Mouse (Mus musculus) limb, embryonic 10.5 days (tissue): ENCODE data around the gene Il4i1. TPM values are rescaled to one million over a fixed set of nuclear protein-coding genes. Genes with fewer than 3 reads are reported as not detected.
"Not testable (repeated sequence)": the region's sequence is repeated elsewhere in the genome, so short reads cannot be mapped to it uniquely, and the experiment has no call there.

ENCODE experiments used
- DNase-seq: peaks from one replicate; pipeline ENCODE4 v3.0.0-alpha.2; 2017; ENCODE audit warnings: low spot score
- H3K27ac ChIP-seq: fragments of 300-500 bp; sonication (generic); 2 replicates; pipeline ENCODE4 v1.5.1; 2016; ENCODE audit warnings: mild to moderate bottlenecking
- H3K27me3 ChIP-seq: fragments of 300-500 bp; sonication (generic); 2 replicates; pipeline ENCODE4 v1.6.1; 2016; ENCODE audit warnings: low read depth, mild to moderate bottlenecking; ENCODE audit not compliant: poor library complexity, severe bottlenecking
- H3K36me3 ChIP-seq: fragments of 300-500 bp; sonication (generic); 2 replicates; pipeline ENCODE4 v1.6.1; 2016; ENCODE audit warnings: mild to moderate bottlenecking, moderate library complexity
- H3K4me1 ChIP-seq: fragments of 300-500 bp; sonication (generic); 2 replicates; pipeline ENCODE4 v1.6.1; 2016
- H3K4me3 ChIP-seq: fragments of 300-500 bp; sonication (generic); 2 replicates; pipeline ENCODE4 v1.5.1; 2016; ENCODE audit warnings: mild to moderate bottlenecking, moderate library complexity
- H3K9me3 ChIP-seq: fragments of 300-500 bp; sonication (generic); replicated peaks from 2 replicates; pipeline ENCODE4 v1.6.1; 2016; ENCODE audit warnings: mild to moderate bottlenecking
- WGBS: fragments of 180-500 bp; shearing (Covaris S2); methylation state at CpG from one replicate; pipeline ENCODE4 v1.1.7; 2016; 5-methylcytosine and 5-hydroxymethylcytosine counted together
- polyA plus RNA-seq: library from polyadenylated mRNA; unstranded; fragments of >200 nt; fragmentation: Nextera tagmentation; extraction: Ambion mirVana; gene quantifications from 2 replicates; pipeline ENCODE4 v1.2.1, GENCODE M21; 2016

The Il4i1 gene
- polyA plus RNA-seq, 1 experiment from 2014 or later = 0.89 TPM

DNA sequence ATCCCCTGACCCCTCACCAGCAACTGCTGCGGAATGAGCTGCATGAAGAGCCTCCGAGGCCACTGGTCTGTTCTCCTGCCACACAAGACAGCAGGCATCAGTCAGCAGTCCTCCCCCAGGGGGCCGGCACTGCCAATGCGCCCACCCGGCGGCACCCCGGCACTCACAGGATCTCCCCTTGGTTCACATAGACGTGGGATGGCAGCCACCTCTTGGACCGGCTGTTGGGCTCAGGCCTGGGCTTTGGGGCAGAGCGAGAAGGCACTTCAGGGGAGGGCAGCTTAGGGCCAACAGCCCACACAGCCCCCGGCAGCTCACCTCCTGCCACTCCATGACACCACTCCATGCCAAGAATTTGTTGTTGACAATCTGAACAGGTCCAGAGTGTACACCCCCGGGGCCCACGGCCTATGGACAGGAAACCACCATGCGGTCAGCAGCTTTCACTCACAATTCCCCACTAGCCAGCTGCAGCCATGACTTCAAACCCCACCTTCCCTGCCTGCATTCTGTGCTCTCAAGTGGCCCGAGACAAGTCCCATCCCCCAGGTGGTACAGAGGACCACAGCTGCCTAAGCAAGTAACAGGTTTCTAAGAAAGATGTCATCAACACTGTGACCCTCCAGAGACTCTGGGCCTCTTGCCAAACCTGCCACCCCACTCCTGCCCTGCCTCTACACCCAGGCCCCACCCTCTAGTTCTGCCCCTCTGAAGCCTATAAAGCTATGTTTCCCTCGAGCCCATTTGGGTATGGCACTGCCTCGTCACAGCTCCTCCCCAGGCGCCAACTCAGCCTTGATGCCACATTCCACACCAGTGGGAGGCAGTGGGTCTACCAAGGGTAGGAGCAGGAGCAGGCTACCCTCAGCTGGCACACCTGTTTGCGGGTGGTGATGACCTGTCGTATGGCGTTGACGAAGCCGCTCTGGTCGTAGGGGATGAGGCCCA, 48.7 kb downstream of the Il4i1 start:
- Histone ChIP-seq H3K4me3 (peak overlapping the region; percentile 7; the same call in 1 of the 2 replicates), H3K4me1 (peaks cover 47% of the 10 kb centered on the region), H3K27ac (no peak overlapping the region), H3K27me3 (no peaks in the 10 kb centered on the region), H3K36me3 (peaks cover 83% of the 10 kb centered on the region), H3K9me3 (no peaks in the 10 kb centered on the region)
- WGBS = 87% methylated on average over 24 of the region's 24 CpGs
- no peak for DNase-seq

- DNase-seq = no peak
- Histone ChIP-seq H3K36me3 (peaks cover 67% of the 10 kb centered on the region), H3K4me1 (peaks cover 44% of the 10 kb centered on the region), H3K27ac (no peak overlapping the region; the same call in 1 of the 2 replicates), H3K27me3 (no peaks in the 10 kb centered on the region), H3K9me3 (no peaks in the 10 kb centered on the region), H3K4me3 (peak overlapping the region; percentile 98)
- WGBS = 74% methylated on average over 15 of the region's 15 CpGs
Measured at GRCm38 (mm10) chr7:44866276-44867009, 50.3 kb downstream of the Il4i1 start.

DNA sequence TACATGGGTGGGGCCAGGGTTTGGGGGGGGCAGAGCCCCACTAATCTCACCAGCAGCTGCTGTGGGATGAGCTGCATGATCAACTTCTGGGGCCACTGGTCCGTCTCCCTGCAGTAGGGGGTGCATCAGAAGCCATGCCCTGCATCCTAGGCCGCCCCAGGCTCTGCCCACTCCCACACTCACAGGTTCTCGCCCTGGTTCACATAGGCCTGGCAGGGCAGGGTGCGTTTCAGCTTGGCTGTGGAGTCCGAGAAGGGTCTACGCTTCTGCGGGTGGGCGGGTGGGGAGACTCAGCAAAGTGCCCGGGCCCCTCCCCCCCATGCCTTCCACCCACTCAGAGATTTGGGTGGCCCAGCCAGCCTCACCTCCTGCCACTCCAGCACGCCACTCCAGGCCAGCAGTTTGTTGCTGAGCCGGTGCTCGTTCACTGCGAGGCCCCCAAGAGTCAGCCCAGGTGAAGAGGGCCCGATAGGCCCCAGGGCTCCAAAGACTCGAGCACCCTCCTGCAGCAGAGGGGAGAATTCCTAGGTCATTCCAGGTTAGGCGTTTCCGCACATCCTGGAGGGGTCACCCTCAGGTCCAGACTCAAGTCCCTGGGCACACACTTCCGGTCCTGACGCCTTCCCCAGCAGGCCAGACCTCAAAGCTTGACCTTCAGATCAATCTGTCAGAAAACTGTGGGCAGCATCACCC, 51.0 kb downstream of the Il4i1 start:
- Histone ChIP-seq H3K36me3 (peaks cover 60% of the 10 kb centered on the region), H3K27ac (no peak overlapping the region; the same call in 1 of the 2 replicates), H3K4me1 (peaks cover 42% of the 10 kb centered on the region), H3K4me3 (peak overlapping the region; percentile 98), H3K27me3 (no peaks in the 10 kb centered on the region), H3K9me3 (no peaks in the 10 kb centered on the region)
- WGBS = 80% methylated on average over 19 of the region's 19 CpGs
- no peak for DNase-seq

GRCm38 (mm10) chr7:44867802-44868201, 51.6 kb downstream of the Il4i1 start:
- Histone ChIP-seq H3K9me3 (no peaks in the 10 kb centered on the region), H3K4me3 (peak overlapping the region; percentile 98), H3K4me1 (peaks cover 42% of the 10 kb centered on the region), H3K27ac (peak overlapping the region; percentile 7), H3K36me3 (peaks cover 53% of the 10 kb centered on the region), H3K27me3 (no peaks in the 10 kb centered on the region)
- DNase-seq = no peak
- WGBS = 69% methylated on average over 9 of the region's 9 CpGs

- H3K4me3 ChIP-seq = peak overlapping the region; percentile 98
- 8% methylated on average over 16 of the region's 16 CpGs for WGBS
- peaks cover 40% of the 10 kb centered on the region for H3K4me1 ChIP-seq
- H3K27me3 ChIP-seq = no peaks in the 10 kb centered on the region
- H3K36me3 ChIP-seq = peaks cover 47% of the 10 kb centered on the region
- H3K27ac ChIP-seq = peak overlapping the region; percentile 100
- no peak for DNase-seq
- H3K9me3 ChIP-seq = no peaks in the 10 kb centered on the region
Measured at GRCm38 (mm10) chr7:44868465-44868864, 52.3 kb downstream of the Il4i1 start.

- Histone ChIP-seq H3K4me3 (peak overlapping the region; percentile 98), H3K9me3 (no peaks in the 10 kb centered on the region), H3K27me3 (no peaks in the 10 kb centered on the region), H3K27ac (peak overlapping the region; percentile 100), H3K36me3 (peaks cover 40% of the 10 kb centered on the region), H3K4me1 (peaks cover 40% of the 10 kb centered on the region)
- peak; percentile 85 for DNase-seq
- under 1% methylated on average over 107 of the region's 108 CpGs for WGBS
Measured at GRCm38 (mm10) chr7:44868919-44869696, 52.9 kb downstream of the Il4i1 start.

DNA sequence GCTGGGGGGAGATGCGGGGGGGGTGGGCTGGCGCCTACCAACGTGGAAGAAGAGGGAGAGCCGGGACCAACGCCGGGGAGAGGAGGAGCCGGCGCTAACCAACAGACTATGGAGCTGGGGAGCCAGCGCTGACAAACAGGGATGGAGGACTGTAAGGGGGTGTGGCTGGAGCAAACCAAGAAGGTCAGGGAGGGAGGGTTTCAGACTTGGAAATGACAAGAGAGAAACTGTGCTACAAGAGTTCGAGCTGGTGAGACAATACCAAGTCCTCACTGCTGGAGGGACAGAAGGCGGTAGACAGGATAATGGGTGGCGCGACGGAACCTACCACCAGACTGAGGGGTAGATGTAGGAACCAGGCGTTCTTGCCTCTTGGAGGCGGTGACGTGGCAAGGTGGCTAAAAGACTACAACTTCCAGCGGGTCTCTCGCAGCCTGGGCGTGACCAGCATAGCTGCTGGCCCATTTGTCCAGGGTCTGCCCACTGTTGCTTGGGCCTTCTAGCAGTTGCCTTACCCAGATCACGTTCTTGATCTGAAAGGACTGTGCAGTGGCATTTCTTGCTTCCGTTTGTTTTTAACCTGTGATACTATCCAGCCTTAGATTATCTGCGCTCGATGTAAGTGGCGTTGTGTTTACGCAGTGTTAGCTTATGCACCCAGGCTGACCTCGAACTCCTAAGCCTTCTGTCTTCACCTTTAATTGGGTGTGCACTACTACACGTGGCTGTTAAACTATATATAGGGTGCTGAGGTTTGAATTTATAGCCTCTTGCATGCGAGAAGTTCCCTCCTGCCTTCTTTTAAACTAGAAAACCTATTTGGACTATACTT, 53.7 kb downstream of the Il4i1 start, which contains the start of gene Ptov1:
Ptov1 (minus strand) TSS at position 92 of the 832 bp plus-strand sequence.
- H3K4me3 ChIP-seq = peak within 1 kb of the TSS; percentile 98
- DNase-seq = peak; percentile 96
- no peaks in the 10 kb centered on the region for H3K9me3 ChIP-seq
- H3K36me3 ChIP-seq = peaks cover 32% of the 10 kb centered on the region
- 6% methylated on average over 29 of the region's 29 CpGs for WGBS
- peaks cover 40% of the 10 kb centered on the region for H3K4me1 ChIP-seq
- H3K27ac ChIP-seq = peak within 1 kb of the TSS; percentile 100
- no peaks in the 10 kb centered on the region for H3K27me3 ChIP-seq

GRCm38 (mm10) chr7:44870614-44871013, 54.4 kb downstream of the Il4i1 start:
- H3K36me3 ChIP-seq = peaks cover 28% of the 10 kb centered on the region
- H3K27me3 ChIP-seq = no peaks in the 10 kb centered on the region
- H3K4me3 ChIP-seq = peak overlapping the region; percentile 98
- H3K27ac ChIP-seq = peak overlapping the region; percentile 100
- H3K4me1 ChIP-seq = peaks cover 40% of the 10 kb centered on the region
- WGBS = 65% methylated on average over 6 of the region's 6 CpGs
- DNase-seq = no peak
- H3K9me3 ChIP-seq = no peaks in the 10 kb centered on the region

- Histone ChIP-seq H3K36me3 (peaks cover 28% of the 10 kb centered on the region), H3K4me3 (no peak overlapping the region), H3K27me3 (no peaks in the 10 kb centered on the region), H3K9me3 (no peaks in the 10 kb centered on the region), H3K27ac (no peak overlapping the region), H3K4me1 (peaks cover 37% of the 10 kb centered on the region)
- no peak for DNase-seq
- WGBS = 81% methylated on average over 1 of the region's 1 CpGs
Measured at GRCm38 (mm10) chr7:44871181-44871580, 55.0 kb downstream of the Il4i1 start.

DNA sequence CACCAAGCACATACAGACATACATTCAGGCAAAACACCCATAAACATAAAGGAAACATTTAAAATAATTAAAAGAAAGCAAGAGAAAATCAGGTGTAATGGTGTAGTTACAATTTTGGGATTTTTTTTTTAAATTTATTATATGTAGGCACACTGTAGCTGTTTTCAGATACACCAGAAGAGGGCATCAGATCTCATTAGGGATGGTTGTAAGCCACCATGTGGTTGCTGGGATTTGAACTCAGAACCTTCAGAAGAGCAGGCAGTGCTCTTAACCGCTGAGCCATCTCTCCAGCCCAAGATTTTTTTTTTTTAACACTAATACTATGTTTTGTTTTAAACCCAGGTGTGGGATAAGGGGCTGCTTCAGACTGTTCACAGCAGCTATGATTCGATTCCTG, 55.6 kb downstream of the Il4i1 start:
- H3K27ac ChIP-seq, H3K27me3 ChIP-seq, H3K9me3 ChIP-seq, H3K4me3 ChIP-seq, DNase-seq: not testable (repeated sequence)
- H3K36me3 ChIP-seq = peaks cover 28% of the 10 kb centered on the region
- H3K4me1 ChIP-seq = peaks cover 31% of the 10 kb centered on the region
- WGBS = 87% methylated on average over 2 of the region's 2 CpGs

DNA sequence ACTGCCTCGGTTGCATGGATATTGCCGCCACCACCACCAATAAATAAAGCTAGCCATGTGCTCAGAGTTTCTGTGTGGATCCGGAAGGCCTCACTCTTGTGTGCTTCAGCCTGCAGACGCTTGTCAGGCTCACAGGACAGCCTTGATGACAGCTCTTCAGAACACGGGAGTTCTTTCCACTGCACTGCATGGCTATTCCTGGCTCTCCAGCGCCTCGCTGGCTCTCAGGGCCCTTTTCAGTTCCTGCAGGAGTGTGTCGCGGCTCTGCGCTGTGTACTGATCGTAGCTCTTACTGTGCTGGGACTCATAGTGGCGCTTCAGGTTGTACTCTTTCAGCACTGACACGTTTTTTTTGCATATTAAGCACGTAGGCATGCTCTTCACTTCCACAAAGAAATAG, 61.6 kb downstream of the Il4i1 start:
- Histone ChIP-seq H3K27ac (no peak overlapping the region), H3K9me3 (no peaks in the 10 kb centered on the region), H3K36me3 (peaks cover 75% of the 10 kb centered on the region), H3K4me1 (no peaks in the 10 kb centered on the region), H3K27me3 (no peaks in the 10 kb centered on the region), H3K4me3 (no peak overlapping the region)
- no peak for DNase-seq
- WGBS = 92% methylated on average over 14 of the region's 14 CpGs
